Mouse (Mus musculus) layer of hippocampus, postnatal 14 days (tissue): Measurements from ENCODE around the gene Ankrd34a. TPM values are rescaled to one million over a fixed set of nuclear protein-coding genes. Genes with fewer than 3 reads are reported as not detected.

Experiments
- total RNA-seq, 2 experiments: library from RNA; stranded (reverse); gene quantifications; 2 replicates each; pipeline ENCODE4 v1.2.3; 2021

Ankrd34a gene
- total RNA-seq, 2 experiments from 2014 or later, result 45.9 to 51.8 TPM

Other genes starting within 250 kb of the Ankrd34a start
- gene BC107364, start 144.3 kb upstream of the Ankrd34a start, total RNA-seq, result not detected
- under 1 TPM in 1 of 2 experiments, not detected in 1; 0.16 TPM for gene Hfe2, start 71.5 kb upstream of the Ankrd34a start, total RNA-seq
- gene Txnip, start 38.7 kb upstream of the Ankrd34a start, total RNA-seq, result 10 to 100 TPM; 48.3 to 49.8 TPM
- not detected for gene Gm16253, start 19.7 kb upstream of the Ankrd34a start, total RNA-seq
- 10 to 100 TPM; 26.7 to 29.7 TPM for gene Polr3gl, start 2.5 kb upstream of the Ankrd34a start, total RNA-seq
- 10 to 100 TPM; 31.6 to 32.8 TPM for gene Lix1l, start 4.5 kb downstream of the Ankrd34a start, total RNA-seq
- gene Rbm8a, start 33.3 kb downstream of the Ankrd34a start, total RNA-seq, result 10 to 100 TPM; 51.9 to 52.5 TPM
- 10 to 100 TPM; 48.1 to 49.8 TPM for gene Pex11b, start 38.7 kb downstream of the Ankrd34a start, total RNA-seq
- under 1 TPM; 0.10 to 0.44 TPM for gene Gm42957, start 38.8 kb downstream of the Ankrd34a start, total RNA-seq
- gene Itga10, start 48.9 kb downstream of the Ankrd34a start, total RNA-seq, result 1 to 10 TPM; 1.1 to 2.5 TPM
- 1 to 10 TPM; 6.4 to 6.5 TPM for gene Ankrd35, start 73.5 kb downstream of the Ankrd34a start, total RNA-seq
- 10 to 100 TPM; 28.1 to 30.0 TPM for gene Pias3, start 99.7 kb downstream of the Ankrd34a start, total RNA-seq
- 10 to 100 TPM; 12.1 to 14.6 TPM for gene Nudt17, start 111.9 kb downstream of the Ankrd34a start, total RNA-seq
- 10 to 100 TPM; 25.5 to 26.3 TPM for gene Polr3c, start 131.0 kb downstream of the Ankrd34a start, total RNA-seq
- gene Rnf115, start 131.0 kb downstream of the Ankrd34a start, total RNA-seq, result 10 to 100 TPM; 59.6 to 60.9 TPM
- under 1 TPM; 0.29 to 0.58 TPM for gene Pdzk1, start 232.6 kb downstream of the Ankrd34a start, total RNA-seq
- gene Cd160, start 232.7 kb downstream of the Ankrd34a start, total RNA-seq, result not detected